Mouse (Mus musculus) bone marrow macrophage, adult 2 months (primary cell): ENCODE data around the gene Ppm1g.

Experiments
- CTCF ChIP-seq: IDR thresholded peaks from 2 replicates; pipeline ENCODE4 v1.5.1; 2012; ENCODE audit warnings: low read depth, mild to moderate bottlenecking, low read length, moderate library complexity
- POLR2A ChIP-seq: IDR thresholded peaks from 2 replicates; pipeline ENCODE4 v1.6.1; 2012; ENCODE audit warnings: mild to moderate bottlenecking, low read depth, low read length, borderline replicate concordance

- TF ChIP-seq POLR2A (no peak), CTCF (no peak; the same call in 1 of the 2 replicates)
Measured at GRCm38 (mm10) chr5:31252795-31253545, 32.5 kb upstream of the Ppm1g start.
